Mouse (Mus musculus) bone marrow macrophage, adult 2 months (primary cell): Measurements from ENCODE around the gene Igf2bp3.

Source experiments
- CTCF ChIP-seq: IDR thresholded peaks from 2 replicates; pipeline ENCODE4 v1.5.1; 2012; ENCODE audit warnings: low read depth, mild to moderate bottlenecking, low read length, moderate library complexity
- POLR2A ChIP-seq: IDR thresholded peaks from 2 replicates; pipeline ENCODE4 v1.6.1; 2012; ENCODE audit warnings: mild to moderate bottlenecking, low read depth, low read length, borderline replicate concordance

- TF ChIP-seq CTCF (no peak), POLR2A (no peak)
Observed at GRCm38 (mm10) chr6:49219001-49219560, 4.3 kb upstream of the Igf2bp3 start.
